Mouse (Mus musculus) adrenal gland, adult 2 months (tissue): ENCODE measurements at regions not wholly inside any gene's neighbourhood (a gene's known extent, or its start where the extent isn't known, plus 50 kb on each side); places are given as distances from the start of the nearest gene placed in this dataset.

Experiments used
- DNase-seq: peaks from one replicate; pipeline ENCODE4 v3.0.0; 2021

GRCm38 (mm10) chr4:125265575-125265974 lies 137.9 kb upstream of the Zc3h12a start:
- DNase-seq, result peak; percentile 43

DNA sequence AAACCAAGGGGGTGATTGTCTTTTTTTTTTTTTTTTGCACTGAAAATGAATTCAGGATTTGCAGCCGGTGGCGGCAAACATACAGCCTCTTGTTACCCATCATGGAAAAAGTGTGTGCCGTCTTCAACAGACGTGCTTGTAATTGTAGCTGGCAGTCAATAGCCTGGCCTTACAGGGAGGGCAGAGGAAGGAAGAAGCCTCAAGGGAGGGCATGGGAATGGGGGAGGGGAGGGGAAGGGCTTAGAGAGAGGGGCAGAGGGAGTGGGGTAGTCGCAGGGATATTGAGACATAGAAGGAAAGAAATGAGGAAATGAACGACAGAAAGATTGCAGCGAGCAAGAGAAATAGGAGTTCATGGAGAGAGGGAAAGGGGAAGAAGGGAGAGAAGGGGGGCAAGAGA lies 137.4 kb upstream of the Zc3h12a start:
- no peak for DNase-seq

DNA sequence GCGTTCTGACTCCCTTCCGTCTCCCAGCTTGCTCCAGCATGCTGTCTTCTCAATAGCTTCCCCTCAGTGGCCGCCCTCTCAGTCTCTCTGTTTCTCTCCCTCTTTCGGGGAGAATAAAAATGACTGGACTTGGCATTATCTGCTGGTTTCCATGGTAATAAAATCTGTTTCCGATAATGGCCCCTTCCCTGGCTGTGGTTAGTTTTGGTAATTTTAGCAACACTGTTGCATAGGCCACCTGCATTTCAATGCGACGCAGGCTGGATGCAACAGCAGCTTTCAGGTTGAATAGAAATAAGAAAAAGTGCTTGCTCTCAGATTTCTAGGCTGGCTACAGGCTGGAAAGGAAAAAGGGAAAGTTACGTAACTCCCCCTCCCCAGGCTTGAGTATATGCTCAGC lies 133.9 kb upstream of the Zc3h12a start:
- DNase-seq, result no peak

GRCm38 (mm10) chr4:125259306-125259705 lies 131.7 kb upstream of the Zc3h12a start:
- DNase-seq, result no peak

- peak; percentile 74 for DNase-seq
These were observed 130.3 kb upstream of the Zc3h12a start for GRCm38 (mm10) chr4:125257916-125258315.

- DNase-seq, result no peak
These were observed 125.5 kb upstream of the Zc3h12a start for GRCm38 (mm10) chr4:125253161-125253560.

DNA sequence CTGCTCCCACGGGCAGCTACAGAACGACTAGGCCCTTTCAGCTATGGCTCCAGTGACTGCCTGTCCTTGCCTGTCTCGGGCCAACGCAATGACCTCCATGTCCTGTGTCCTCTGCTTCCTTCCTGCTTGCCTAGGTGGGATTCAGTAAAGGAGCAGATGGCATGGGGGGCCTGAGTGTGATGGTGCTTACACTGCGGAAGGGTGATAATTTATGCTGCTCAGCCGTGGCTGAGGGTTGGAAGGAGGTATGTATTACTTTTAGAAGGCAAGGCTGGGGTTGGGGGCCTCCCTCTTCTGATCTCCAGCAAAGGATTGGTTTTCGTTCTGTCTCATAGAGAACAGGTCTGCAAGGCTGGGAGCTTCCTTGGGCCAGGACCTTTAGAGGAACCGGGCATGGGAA lies 124.6 kb upstream of the Zc3h12a start:
- DNase-seq, result no peak

DNA sequence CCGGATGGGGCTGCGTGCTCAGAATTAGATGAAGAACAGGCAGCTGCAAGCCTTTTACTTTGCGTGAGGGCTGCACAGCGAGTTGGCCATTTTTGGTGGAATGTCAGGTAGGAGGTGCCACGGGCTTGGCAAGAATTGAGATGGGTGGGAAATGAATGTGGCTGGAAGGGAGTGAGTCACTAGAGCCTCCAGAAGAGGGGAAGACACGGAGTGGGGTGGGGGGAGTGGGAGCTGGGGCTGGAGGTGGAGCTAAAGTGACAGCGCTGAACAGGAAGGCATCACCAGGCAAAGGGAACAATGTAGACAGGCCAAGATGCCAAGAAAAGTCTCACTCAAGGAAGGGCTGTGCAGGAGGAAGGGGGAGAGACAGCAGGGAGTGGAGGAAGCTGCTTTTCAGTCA lies 121.4 kb upstream of the Zc3h12a start:
- no peak for DNase-seq

GRCm38 (mm10) chr4:125246171-125246570 lies 118.5 kb upstream of the Zc3h12a start:
- DNase-seq, result no peak

DNA sequence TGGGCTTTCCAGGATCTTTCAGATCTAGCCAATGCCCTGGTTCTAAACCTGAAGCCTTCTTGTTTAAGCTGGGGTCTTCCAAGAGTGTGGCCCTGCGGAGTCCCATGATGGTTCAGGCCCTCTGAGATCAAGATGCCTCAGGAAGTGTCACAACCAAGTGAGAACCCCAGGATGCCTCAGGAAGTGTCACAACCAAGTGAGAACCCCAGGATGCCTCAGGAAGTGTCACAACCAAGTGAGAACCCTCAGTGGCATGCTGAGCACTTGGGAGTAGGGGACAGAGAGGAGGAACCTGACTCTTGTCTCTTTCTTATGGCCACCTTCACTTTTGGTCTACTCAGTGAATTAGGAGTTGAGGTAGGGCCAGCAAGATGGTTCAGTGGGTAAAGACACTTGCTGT lies 114.9 kb upstream of the Zc3h12a start:
- DNase-seq, result no peak

GRCm38 (mm10) chr4:125241577-125242262 lies 114.1 kb upstream of the Zc3h12a start:
- DNase-seq, result no peak

GRCm38 (mm10) chr4:125231711-125232260 lies 104.1 kb upstream of the Zc3h12a start:
- no peak for DNase-seq

DNA sequence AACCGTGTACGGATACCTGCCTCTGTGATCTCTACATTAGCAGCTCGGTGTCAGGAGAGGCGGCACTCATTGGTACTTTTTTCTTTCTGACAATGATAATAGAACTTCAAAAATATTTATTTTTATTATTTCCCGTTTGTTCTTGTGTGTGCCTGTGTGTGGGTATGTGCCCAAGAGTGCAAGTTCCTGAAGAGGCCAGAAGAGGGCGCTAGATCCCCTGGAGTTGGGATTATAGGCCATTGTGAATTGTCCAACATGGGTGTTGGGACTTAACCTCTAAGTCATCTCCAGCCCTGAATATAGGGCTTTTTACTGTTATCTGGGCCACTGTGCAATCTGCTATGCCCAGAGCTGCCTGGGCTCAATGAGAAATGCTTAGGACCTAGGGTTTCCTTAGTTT lies 99.6 kb upstream of the Zc3h12a start:
- DNase-seq, result no peak

GRCm38 (mm10) chr4:125222922-125223321 lies 95.3 kb upstream of the Zc3h12a start:
- DNase-seq, result no peak

DNA sequence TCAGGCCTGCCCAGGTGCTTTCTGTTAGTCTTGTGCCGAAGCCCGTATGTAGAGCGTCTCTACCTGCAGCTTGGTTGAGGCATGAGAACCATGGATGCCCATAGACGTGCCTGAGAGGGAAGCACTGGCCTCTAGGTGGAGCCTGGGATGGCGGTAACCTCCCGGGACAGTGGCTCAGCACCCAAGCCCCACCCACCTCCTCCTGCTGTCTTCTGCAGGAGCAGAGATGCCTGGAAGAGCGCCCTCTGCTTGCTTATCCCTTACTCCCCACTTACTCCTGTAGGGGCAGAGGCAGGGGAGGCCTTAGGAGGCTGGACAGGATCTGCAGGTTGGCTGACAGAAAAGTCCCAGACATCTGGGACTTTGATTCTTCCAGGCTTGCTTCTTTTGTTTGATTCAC lies 92.7 kb upstream of the Zc3h12a start:
- DNase-seq, result peak; percentile 81

- no peak for DNase-seq
These were observed 91.6 kb upstream of the Zc3h12a start for GRCm38 (mm10) chr4:125219209-125219608.

- DNase-seq, result peak; percentile 78
These were observed 86.7 kb upstream of the Zc3h12a start for GRCm38 (mm10) chr4:125214306-125214705.

DNA sequence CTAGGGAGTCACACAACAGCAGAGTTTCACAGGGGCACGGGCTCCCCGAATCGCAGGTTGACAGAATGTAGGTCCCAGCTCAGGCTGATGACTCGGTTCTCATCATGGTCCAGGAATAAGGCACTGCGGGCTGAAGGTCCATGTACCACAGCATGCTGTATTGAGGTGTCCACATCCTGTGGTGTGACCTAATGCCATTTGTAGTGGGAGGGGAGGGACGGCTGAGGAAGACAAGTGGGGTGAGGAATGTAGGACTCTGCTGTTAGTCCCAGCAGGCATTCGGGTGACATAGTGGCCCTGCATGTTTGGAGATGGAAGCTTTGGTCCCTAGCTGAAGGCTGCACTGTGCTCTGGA lies 84.5 kb upstream of the Zc3h12a start:
- DNase-seq, result no peak

- DNase-seq, result no peak
These were observed 84.0 kb upstream of the Zc3h12a start for GRCm38 (mm10) chr4:125211459-125212175.

GRCm38 (mm10) chr4:125210719-125211118 lies 83.1 kb upstream of the Zc3h12a start:
- peak; percentile 91 for DNase-seq

GRCm38 (mm10) chr4:125208136-125208915 lies 80.7 kb upstream of the Zc3h12a start:
- DNase-seq, result peak; percentile 83

DNA sequence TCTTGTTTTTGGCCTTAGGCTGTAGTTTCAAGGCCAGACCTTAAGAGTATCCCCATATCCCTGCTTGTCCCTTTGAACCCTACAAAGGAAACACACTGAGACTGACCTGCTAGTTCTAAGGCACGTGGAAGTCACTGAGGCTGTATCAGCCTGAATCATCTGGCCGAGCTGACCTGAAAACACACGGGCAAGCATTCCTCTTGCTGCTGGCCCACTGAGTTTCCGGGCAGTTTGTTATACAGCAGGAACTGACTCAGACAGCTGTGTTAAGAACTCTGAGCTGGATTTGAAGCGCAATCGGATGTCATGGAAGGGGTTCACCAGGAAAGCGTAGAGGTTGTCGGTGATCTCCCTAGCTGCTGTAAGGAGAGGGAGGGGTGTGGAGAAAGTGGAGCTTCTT lies 75.9 kb upstream of the Zc3h12a start:
- no peak for DNase-seq
